Mouse (Mus musculus) heart, embryonic 10.5 days (tissue): ENCODE results near the gene Zfp954. TPM values are rescaled to one million over a fixed set of nuclear protein-coding genes. Genes with fewer than 3 reads are reported as not detected.
"Not testable (repeated sequence)": the region's sequence is repeated elsewhere in the genome, so short reads cannot be mapped to it uniquely, and the experiment has no call there.

Experiments used
- DNase-seq: peaks from one replicate; pipeline ENCODE4 v3.0.0-alpha.2; 2017; ENCODE audit warnings: low spot score
- H3K27ac ChIP-seq: fragments of 300-500 bp; sonication (generic); 2 replicates; pipeline ENCODE4 v1.5.1; 2016; ENCODE audit warnings: mild to moderate bottlenecking
- H3K27me3 ChIP-seq: fragments of 300-500 bp; sonication (generic); 2 replicates; pipeline ENCODE4 v1.6.1; 2016; ENCODE audit warnings: mild to moderate bottlenecking; ENCODE audit not compliant: poor library complexity, insufficient read depth, severe bottlenecking
- H3K36me3 ChIP-seq: fragments of 300-500 bp; sonication (generic); 2 replicates; pipeline ENCODE4 v1.6.1; 2016; ENCODE audit warnings: mild to moderate bottlenecking, moderate library complexity
- H3K4me1 ChIP-seq: fragments of 300-500 bp; sonication (generic); 2 replicates; pipeline ENCODE4 v1.6.1; 2016; ENCODE audit warnings: mild to moderate bottlenecking
- H3K4me3 ChIP-seq: fragments of 300-500 bp; sonication (generic); 2 replicates; pipeline ENCODE4 v1.5.1; 2016; ENCODE audit warnings: mild to moderate bottlenecking, moderate library complexity
- H3K9me3 ChIP-seq: fragments of 300-500 bp; sonication (generic); 2 replicates; pipeline ENCODE4 v1.6.1; 2016; ENCODE audit warnings: mild to moderate bottlenecking, moderate library complexity
- WGBS: fragments of 180-500 bp; shearing (Covaris S2); methylation state at CpG from one replicate; pipeline ENCODE4 v1.1.7; 2016; 5-methylcytosine and 5-hydroxymethylcytosine counted together
- polyA plus RNA-seq: library from polyadenylated mRNA; unstranded; fragments of >200 nt; fragmentation: Nextera tagmentation; extraction: Ambion mirVana; gene quantifications from 2 replicates; pipeline ENCODE4 v1.2.1, GENCODE M21; 2016

Zfp954 gene
- 9.2 and 9.3 TPM in 2 replicates for polyA plus RNA-seq

DNA sequence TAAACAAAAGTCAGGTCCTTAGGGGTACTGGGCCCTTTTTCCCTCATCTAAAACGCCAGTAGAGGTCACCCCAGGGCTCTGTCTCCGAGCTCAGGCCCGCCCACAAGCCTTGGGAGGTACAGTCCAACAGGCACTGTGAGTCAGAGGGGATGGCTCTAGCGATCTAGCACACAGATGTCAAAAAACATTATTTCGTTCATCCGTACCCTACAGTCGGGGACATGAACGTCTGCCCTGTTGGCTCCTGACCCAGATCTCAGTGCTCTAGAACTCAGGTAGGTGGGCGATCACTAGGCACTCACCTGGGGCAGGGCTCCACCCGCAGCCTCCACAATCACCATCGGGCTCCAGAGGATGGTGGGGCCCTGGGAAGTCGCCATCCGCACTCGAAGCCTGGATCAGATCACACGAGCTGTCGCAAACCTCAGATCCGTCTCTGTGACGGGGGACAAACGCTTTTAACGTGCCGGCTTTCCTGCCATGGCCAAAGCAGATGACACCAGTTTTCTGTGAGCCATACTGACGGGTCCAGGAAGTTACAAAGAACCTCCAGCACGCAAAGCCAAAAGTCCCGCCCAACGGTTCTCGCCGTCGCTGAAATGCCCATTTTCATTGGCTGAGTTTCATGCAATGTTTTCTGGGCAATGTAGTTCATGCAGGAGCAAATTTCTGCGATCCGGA, at the start of gene Zfp954:
Zfp954 (minus strand) TSS at position 568 of the 681 bp plus-strand sequence.
- Histone ChIP-seq H3K27ac (peak within 1 kb of the TSS; percentile 80), H3K36me3 (peaks cover 26% of the 10 kb centered on the region), H3K9me3 (no peaks in the 10 kb centered on the region), H3K4me1 (0 out of 2 replicates have a peak, but pooled peaks cover 3% of the 10 kb centered on the region), H3K27me3 (no peaks in the 10 kb centered on the region), H3K4me3 (peak within 1 kb of the TSS; percentile 70)
- DNase-seq: peak; percentile 94
- WGBS: under 1% methylated on average over 30 of the region's 30 CpGs

DNA sequence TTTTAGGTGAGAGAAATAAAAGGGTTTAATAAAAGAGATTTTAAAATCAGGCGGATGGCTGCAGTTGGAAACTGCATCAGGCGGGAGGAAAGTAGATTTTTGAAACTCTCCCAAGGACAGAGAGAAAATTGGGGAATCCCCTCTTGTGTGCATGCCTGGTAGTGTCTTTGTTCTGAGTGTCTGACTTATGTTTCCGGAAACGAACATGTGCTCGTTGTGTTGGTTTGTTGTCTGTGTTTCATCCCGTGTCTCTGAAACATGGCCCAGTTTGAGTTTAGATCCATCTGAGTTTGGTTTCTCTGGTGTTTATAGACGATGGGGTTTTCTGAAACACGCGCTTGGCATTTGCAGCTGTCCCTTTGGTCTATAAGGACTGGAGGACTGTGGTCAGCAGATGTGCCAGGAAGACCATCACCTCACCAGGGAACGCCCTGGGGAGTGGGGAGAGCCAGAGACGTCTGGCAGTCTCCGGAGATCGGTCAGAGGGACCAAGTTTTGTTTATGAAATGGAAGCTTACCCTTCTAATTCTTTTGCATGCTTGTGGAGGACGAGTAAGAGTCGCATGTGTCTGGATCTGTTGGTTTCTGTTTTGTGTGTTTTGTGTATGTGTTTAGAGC, 24.8 kb upstream of the Zfp954 start:
- H3K36me3 ChIP-seq: no peaks in the 10 kb centered on the region
- H3K27me3 ChIP-seq: no peaks in the 10 kb centered on the region
- H3K27ac ChIP-seq: no peak overlapping the region
- H3K4me1 ChIP-seq: no peaks in the 10 kb centered on the region
- peaks cover 7% of the 10 kb centered on the region; the same call in 1 of the 2 replicates for H3K9me3 ChIP-seq
- DNase-seq: no peak
- WGBS: 84% methylated on average over 15 of the region's 15 CpGs
- no peak overlapping the region for H3K4me3 ChIP-seq

DNA sequence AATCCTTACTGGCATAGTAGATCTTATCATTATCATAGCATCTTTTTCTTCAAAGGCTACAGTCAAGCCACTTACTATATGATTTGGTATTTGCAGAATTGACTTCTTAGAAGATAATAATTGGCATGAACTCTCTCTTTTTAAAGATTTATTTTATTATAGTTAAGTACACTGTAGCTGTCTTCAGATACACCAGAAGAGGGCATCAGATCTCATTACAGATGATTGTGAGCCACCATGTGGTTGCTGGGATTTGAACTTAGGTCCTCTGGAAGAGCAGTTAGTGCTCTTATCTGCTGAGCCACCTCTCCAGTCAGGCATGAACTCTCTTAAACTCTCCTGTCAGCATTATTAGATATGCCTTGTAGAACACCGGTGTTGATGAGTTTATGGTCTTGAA, 22.9 kb upstream of the Zfp954 start:
- H3K4me1 ChIP-seq: no peaks in the 10 kb centered on the region
- no peak overlapping the region for H3K4me3 ChIP-seq
- DNase-seq: no peak
- H3K9me3 ChIP-seq: peaks cover 7% of the 10 kb centered on the region; the same call in 1 of the 2 replicates
- H3K27me3 ChIP-seq: no peaks in the 10 kb centered on the region
- no peaks in the 10 kb centered on the region for H3K36me3 ChIP-seq
- no peak overlapping the region for H3K27ac ChIP-seq
- 68% methylated on average over 1 of the region's 1 CpGs for WGBS

DNA sequence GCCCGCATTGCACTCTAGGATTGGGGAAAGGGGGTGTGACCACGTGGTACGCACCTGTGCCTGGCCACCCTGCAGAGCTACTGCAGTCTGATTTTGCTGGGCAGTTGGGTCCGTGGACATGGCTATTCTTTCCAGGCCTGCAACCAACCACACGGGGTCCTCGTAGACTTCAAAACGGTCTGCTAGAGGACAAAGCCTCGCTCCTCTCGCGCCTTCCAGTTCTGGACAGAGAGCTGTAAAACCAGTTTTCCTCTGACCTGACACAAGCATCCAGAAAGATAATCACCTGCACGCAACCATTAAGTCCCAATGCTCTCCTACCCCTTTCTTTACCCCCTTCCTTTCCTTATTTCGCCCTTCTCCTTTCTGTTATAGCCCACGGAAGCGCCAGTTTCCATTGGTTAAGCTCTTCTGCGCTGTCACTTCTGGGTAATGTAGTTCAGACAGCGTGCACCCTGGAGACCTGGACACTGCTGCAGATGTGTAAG, 15.1 kb upstream of the Zfp954 start, which contains the start of gene Zfp773:
Zfp773 (minus strand) TSS at position 377 of the 488 bp plus-strand sequence.
- H3K27me3 ChIP-seq: no peaks in the 10 kb centered on the region
- H3K27ac ChIP-seq: peak within 1 kb of the TSS; percentile 82
- H3K36me3 ChIP-seq: no peaks in the 10 kb centered on the region
- 11% methylated on average over 16 of the region's 16 CpGs for WGBS
- H3K9me3 ChIP-seq: no peaks in the 10 kb centered on the region
- peak; percentile 83 for DNase-seq
- peak within 1 kb of the TSS; percentile 62 for H3K4me3 ChIP-seq
- no peaks in the 10 kb centered on the region for H3K4me1 ChIP-seq

DNA sequence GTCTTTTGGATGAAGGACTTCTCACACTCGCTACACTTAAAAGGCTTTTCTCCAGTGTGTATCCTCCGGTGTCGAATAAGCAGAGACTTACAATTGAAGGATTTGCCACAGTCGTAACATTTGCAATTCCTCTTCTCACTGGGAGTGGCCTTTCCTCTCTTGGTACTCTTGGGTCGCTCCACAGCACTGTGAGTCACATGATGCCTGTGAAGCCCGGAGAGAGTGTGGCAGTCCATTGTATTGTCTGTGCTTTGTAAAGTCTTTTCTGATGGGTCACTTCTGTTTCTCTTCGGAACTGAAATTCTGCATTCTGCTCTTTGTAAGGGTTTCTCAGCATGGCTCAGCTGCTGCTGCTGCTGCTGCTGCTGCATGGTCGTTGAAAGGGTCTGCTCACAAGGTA, 11.5 kb upstream of the Zfp954 start:
- H3K4me3 ChIP-seq: no peak overlapping the region
- H3K36me3 ChIP-seq: no peaks in the 10 kb centered on the region
- H3K9me3 ChIP-seq: no peaks in the 10 kb centered on the region
- H3K4me1 ChIP-seq: no peaks in the 10 kb centered on the region
- H3K27ac ChIP-seq: no peak overlapping the region
- no peaks in the 10 kb centered on the region for H3K27me3 ChIP-seq
- WGBS: 71% methylated on average over 8 of the region's 8 CpGs
- DNase-seq: no peak

DNA sequence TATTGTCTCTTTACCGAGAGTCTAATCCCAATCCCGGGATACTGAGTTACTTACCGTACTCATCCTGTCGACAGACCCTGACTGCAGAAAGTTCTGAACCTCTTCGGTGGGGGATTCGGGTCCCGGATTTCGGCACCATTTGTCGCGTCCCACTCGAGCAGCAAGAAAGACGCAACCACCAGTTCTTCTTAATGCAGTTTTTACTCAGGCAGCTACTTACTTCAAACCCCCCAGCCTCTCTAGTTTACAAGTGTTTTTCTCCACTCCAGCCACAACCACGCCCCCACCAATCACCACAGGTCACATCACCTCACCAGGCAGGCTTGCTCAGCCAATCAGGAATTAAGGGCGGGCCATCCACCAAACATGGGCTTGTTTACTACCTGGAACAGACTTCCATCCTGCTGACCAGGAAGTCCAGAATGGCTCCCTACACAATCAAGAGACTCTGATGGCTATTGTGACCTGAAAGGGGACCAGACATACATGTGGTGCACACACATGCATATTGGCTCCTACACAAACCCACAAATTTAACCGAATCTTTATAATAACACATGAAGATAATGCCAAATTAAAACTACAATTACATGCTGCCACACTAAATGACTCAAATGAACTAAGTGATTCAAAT, 9.3 kb upstream of the Zfp954 start:
- 88% methylated on average over 15 of the region's 15 CpGs for WGBS
- H3K27me3 ChIP-seq, H3K4me1 ChIP-seq, H3K36me3 ChIP-seq, H3K27ac ChIP-seq, DNase-seq, H3K4me3 ChIP-seq, H3K9me3 ChIP-seq: not testable (repeated sequence)

DNA sequence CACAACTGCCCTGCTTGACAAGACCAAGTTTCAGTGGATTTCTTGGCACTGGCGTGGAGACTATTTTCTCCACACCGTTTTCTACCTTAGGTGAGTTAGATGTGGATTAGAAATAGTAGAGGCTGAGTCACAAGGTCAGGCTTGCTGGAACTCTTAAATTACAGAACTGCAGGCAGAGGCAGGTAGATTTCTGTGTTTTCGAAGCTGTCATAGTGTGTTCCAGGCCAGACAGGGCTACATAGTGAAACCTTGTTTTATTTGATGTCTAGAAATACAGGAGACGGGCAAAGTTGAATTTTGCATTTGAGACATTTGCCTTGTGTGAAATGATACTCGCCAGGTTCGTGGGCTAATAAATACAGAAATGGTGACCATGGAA, 303 bp upstream of the Zfp954 start:
- H3K4me3 ChIP-seq: peak overlapping the region; percentile 70
- H3K9me3 ChIP-seq: no peaks in the 10 kb centered on the region
- H3K4me1 ChIP-seq: 0 out of 2 replicates have a peak, but pooled peaks cover 3% of the 10 kb centered on the region
- H3K36me3 ChIP-seq: peaks cover 21% of the 10 kb centered on the region
- H3K27me3 ChIP-seq: no peaks in the 10 kb centered on the region
- WGBS: 47% methylated on average over 6 of the region's 6 CpGs
- no peak for DNase-seq
- peak overlapping the region; percentile 80 for H3K27ac ChIP-seq

DNA sequence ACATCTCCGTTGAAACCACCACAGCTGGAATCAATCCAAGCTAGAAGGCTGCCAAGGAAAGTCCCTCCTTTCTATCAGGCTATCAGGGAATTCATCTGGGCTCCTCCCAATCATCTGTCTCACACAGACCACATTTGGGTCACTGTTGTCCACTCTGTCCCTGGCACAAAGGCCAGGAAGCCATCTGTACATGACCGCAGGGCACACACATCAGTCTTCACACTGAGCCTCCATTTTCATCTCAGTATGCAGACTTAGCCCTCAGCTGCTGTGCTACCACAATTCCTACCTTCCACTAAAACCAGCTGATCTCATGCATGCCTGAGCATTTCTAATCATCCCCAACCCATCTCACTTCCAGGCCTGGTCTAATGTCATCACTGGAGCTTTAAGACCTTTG, 2.8 kb downstream of the Zfp954 start:
- H3K36me3 ChIP-seq: peaks cover 48% of the 10 kb centered on the region
- H3K4me3 ChIP-seq: no peak overlapping the region
- no peak overlapping the region for H3K27ac ChIP-seq
- no peaks in the 10 kb centered on the region for H3K9me3 ChIP-seq
- no peak for DNase-seq
- 0 out of 2 replicates have a peak, but pooled peaks cover 3% of the 10 kb centered on the region for H3K4me1 ChIP-seq
- no peaks in the 10 kb centered on the region for H3K27me3 ChIP-seq
- 86% methylated on average over 2 of the region's 2 CpGs for WGBS

DNA sequence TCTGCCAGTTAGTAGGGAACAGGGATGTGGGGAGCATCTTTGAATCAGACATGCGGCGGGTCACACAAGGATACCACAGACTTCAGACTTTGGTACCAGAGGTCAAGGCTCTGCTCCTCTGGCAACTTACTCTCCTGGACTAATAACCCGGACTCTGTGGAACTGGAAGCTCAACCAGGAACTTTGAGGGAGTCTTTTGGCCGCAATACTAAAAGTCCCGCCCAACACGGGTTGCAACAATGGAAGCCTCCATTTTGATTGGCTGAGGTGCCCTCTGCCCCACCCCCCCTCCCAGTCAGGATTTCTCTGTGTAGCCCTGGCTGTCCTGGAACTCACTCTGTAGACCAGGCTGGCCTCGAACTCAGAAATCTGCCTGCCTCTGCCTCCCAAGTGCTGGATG, 12.8 kb downstream of the Zfp954 start:
- Histone ChIP-seq H3K27me3 (no peaks in the 10 kb centered on the region), H3K9me3 (peaks cover 9% of the 10 kb centered on the region), H3K4me1 (no peaks in the 10 kb centered on the region), H3K4me3 (no peak overlapping the region), H3K27ac (no peak overlapping the region), H3K36me3 (no peaks in the 10 kb centered on the region)
- WGBS: 80% methylated on average over 7 of the region's 7 CpGs
- DNase-seq: no peak

Other genes starting within 250 kb of the Zfp954 start
- gene Aurkc, start 126.2 kb downstream of the Zfp954 start, polyA plus RNA-seq: not detected in 2 replicates
- 0.58 and 1.1 TPM in 2 replicates for gene Zfp773, start 15.3 kb upstream of the Zfp954 start, polyA plus RNA-seq
- 1.1 and 1.8 TPM in 2 replicates for gene Zfp418, start 49.8 kb upstream of the Zfp954 start, polyA plus RNA-seq
- gene Zfp772, start 88.5 kb upstream of the Zfp954 start, polyA plus RNA-seq: 4.2 and 5.8 TPM in 2 replicates
- 0.15 and 0.41 TPM in 2 replicates for gene Vmn2r29, start 125.8 kb upstream of the Zfp954 start, polyA plus RNA-seq
- 1.1 and 2.3 TPM in 2 replicates for gene Gm45844, start 156.8 kb upstream of the Zfp954 start, polyA plus RNA-seq
- 38.7 and 42.6 TPM in 2 replicates for gene Clcn4, start 179.4 kb upstream of the Zfp954 start, polyA plus RNA-seq
- gene Vmn2r30, start 216.1 kb upstream of the Zfp954 start, polyA plus RNA-seq: not detected in 2 replicates